In genomic region chr11:117106633-117107334, GRCm38 (mm10) we compare ENCODE assay signal across 11 mouse cellular contexts. TPM values are rescaled to one million over a fixed set of nuclear protein-coding genes. Genes with fewer than 3 reads are reported as not detected.
DNase-seq lines count a peak whose midpoint lies in the region; ATAC-seq and TF ChIP-seq lines count a peak whose summit lies in the region.
"Had no signal": no experiment of that assay in that cellular context is flagged by ENCODE, and none has a peak within 500 bp of the region (broad histone marks: within the 10 kb centered on the region; RNA-seq: fewer than 3 reads in every experiment).

No protein-coding gene starts in this region.

- H3K9ac ChIP-seq in kidney, postnatal 0 days (ENCODE audit: low read depth, low read length): no peak overlapping the region; the same call in 1 of the 2 replicates
- no peak overlapping the region for H3K9ac ChIP-seq in hindbrain, embryonic 14.5 days
- no peak overlapping the region for H3K9ac ChIP-seq in neural tube, embryonic 14.5 days (replicated peaks; ENCODE audit: low read depth, low read length)

- peaks cover 4% of the 10 kb centered on the region; the same call in 1 of the 2 replicates for H3K4me1 ChIP-seq in kidney, postnatal 0 days (replicated peaks; ENCODE audit: insufficient read depth, low read length)
- peaks cover 19% of the 10 kb centered on the region for H3K4me1 ChIP-seq in kidney, adult 2 months (ENCODE audit: control insufficient read depth, insufficient read depth, low read length)
- no peaks in the 10 kb centered on the region; the same call in 1 of the 2 replicates for H3K4me1 ChIP-seq in hindbrain, embryonic 14.5 days (replicated peaks; ENCODE audit: control insufficient read depth, insufficient read depth, low read length)
- H3K4me1 ChIP-seq in neural tube, embryonic 14.5 days (ENCODE audit: control insufficient read depth, insufficient read depth, low read length): peaks cover 6% of the 10 kb centered on the region; the same call in 1 of the 2 replicates

- no peaks in the 10 kb centered on the region for H3K27me3 ChIP-seq in kidney, postnatal 0 days (ENCODE audit: insufficient read depth, low read length)
- no peaks in the 10 kb centered on the region for H3K27me3 ChIP-seq in kidney, adult 2 months (replicated peaks; ENCODE audit: control insufficient read depth, insufficient read depth, low read length)
- no peaks in the 10 kb centered on the region for H3K27me3 ChIP-seq in hindbrain, embryonic 14.5 days (ENCODE audit: control insufficient read depth, insufficient read depth, low read length)
- H3K27me3 ChIP-seq in neural tube, embryonic 14.5 days (ENCODE audit: control insufficient read depth, insufficient read depth, low read length): no peaks in the 10 kb centered on the region

- WGBS in kidney, postnatal 0 days: 61% methylated on average over 13 of the region's 13 CpGs
- 77% methylated on average over 13 of the region's 13 CpGs for WGBS in kidney, adult 2 months
- 17% methylated on average over 13 of the region's 13 CpGs for WGBS in hindbrain, embryonic 14.5 days
- WGBS in neural tube, embryonic 14.5 days: 22% methylated on average over 13 of the region's 13 CpGs

- peak; percentile 25; the same call in 1 of the 2 replicates for TF ChIP-seq CTCF in kidney, postnatal 0 days (IDR thresholded peaks at IDR 0.05; ENCODE audit: low read depth)
- no peak for TF ChIP-seq CTCF in kidney, adult 2 months (conservative IDR thresholded peaks at IDR 0.05; ENCODE audit: insufficient read depth, insufficient read length, low read depth, low read length)

- no peak overlapping the region for H3K4me3 ChIP-seq in kidney, postnatal 0 days (replicated peaks; ENCODE audit: low read depth, low read length)
- no peak overlapping the region for H3K4me3 ChIP-seq in kidney, adult 2 months (ENCODE audit: insufficient read depth, low read depth, low read length)
- no peak overlapping the region for H3K4me3 ChIP-seq in hindbrain, embryonic 14.5 days (replicated peaks; ENCODE audit: low read length)
- H3K4me3 ChIP-seq in neural tube, embryonic 14.5 days (ENCODE audit: low read depth, low read length): no peak overlapping the region

- no peaks in the 10 kb centered on the region for H3K9me3 ChIP-seq in kidney, postnatal 0 days (replicated peaks; ENCODE audit: low read length)
- H3K9me3 ChIP-seq in hindbrain, embryonic 14.5 days (ENCODE audit: control insufficient read depth, low read length): no peaks in the 10 kb centered on the region
- H3K9me3 ChIP-seq in neural tube, embryonic 14.5 days (ENCODE audit: control insufficient read depth, low read length): no peaks in the 10 kb centered on the region

- no peak for ATAC-seq in kidney, postnatal 0 days (replicated peaks; ENCODE audit: low FRiP score, low read depth)
- no peak for ATAC-seq in hindbrain, embryonic 14.5 days (ENCODE audit: low FRiP score)
- peak; percentile 46; the same call in 1 of the 2 replicates for ATAC-seq in neural tube, embryonic 14.5 days (ENCODE audit: low read depth)

- intact Hi-C loops in gastrocnemius, postnatal 14 days (cut with DNase I; ENCODE audit: low total_unique reads): no loop called here

- no peak for DNase-seq in kidney, postnatal 0 days (ENCODE audit: low spot score)
- DNase-seq in kidney, adult 2 months: no peak
- peak; percentile 73 for DNase-seq in embryo, embryonic 10.5 days (ENCODE audit: low spot score)
- DNase-seq in hindbrain, embryonic 14.5 days (ENCODE audit: low spot score): no peak
- DNase-seq in kidney, adult 9 months: no peak
- DNase-seq in kidney, postnatal 25 days: no peak
- no peak for DNase-seq in gastrocnemius, postnatal 14 days
- DNase-seq: adrenal gland, postnatal 10 days; cerebellum, adult 9-10 months had no signal

- no peaks in the 10 kb centered on the region for H3K36me3 ChIP-seq in kidney, postnatal 0 days (ENCODE audit: insufficient read depth, low read length)
- H3K36me3 ChIP-seq in kidney, adult 2 months (ENCODE audit: control insufficient read depth, insufficient read depth, low read length): no peaks in the 10 kb centered on the region
- no peaks in the 10 kb centered on the region for H3K36me3 ChIP-seq in hindbrain, embryonic 14.5 days (replicated peaks; ENCODE audit: control insufficient read depth, insufficient read depth)
- no peaks in the 10 kb centered on the region for H3K36me3 ChIP-seq in neural tube, embryonic 14.5 days (ENCODE audit: control insufficient read depth, insufficient read depth, low read length)

- H3K4me2 ChIP-seq in kidney, postnatal 0 days (ENCODE audit: low read length): no peak overlapping the region
- no peak overlapping the region for H3K4me2 ChIP-seq in hindbrain, embryonic 14.5 days (replicated peaks)
- H3K4me2 ChIP-seq in neural tube, embryonic 14.5 days (ENCODE audit: low read depth, low read length): no peak overlapping the region

- TF ChIP-seq POLR2A in kidney, adult 2 months (IDR thresholded peaks at IDR 0.05; ENCODE audit: low read depth, low read length): no peak

- no peak overlapping the region for H3K27ac ChIP-seq in kidney, postnatal 0 days
- H3K27ac ChIP-seq in kidney, adult 2 months (ENCODE audit: insufficient read depth, low read depth, low read length): no peak overlapping the region
- 0 out of 2 replicates have a peak overlapping the region, but pooled peaks have one; percentile 24 for H3K27ac ChIP-seq in hindbrain, embryonic 14.5 days
- no peak overlapping the region for H3K27ac ChIP-seq in neural tube, embryonic 14.5 days (ENCODE audit: low read depth, low read length)
- H3K27ac ChIP-seq: macrophage had no signal

RNA-seq across cellular contexts. Expression of gene Sec14l1, which starts 8.2 kb away (rescaled TPM):
- polyA plus RNA-seq in kidney, postnatal 0 days (2015; fragmentation: Nextera tagmentation; extraction: Ambion mirVana): 87.6 and 93.7 TPM in 2 replicates
- 49.1 and 52.2 TPM in 2 replicates for polyA plus RNA-seq in kidney, adult 2 months (2012; rRNA removed)
- 41.2 and 41.9 TPM in 2 replicates for polyA plus RNA-seq in hindbrain, embryonic 14.5 days (2014; fragmentation: Nextera tagmentation; extraction: Ambion mirVana)
- 41.6 and 44.2 TPM in 2 replicates for polyA plus RNA-seq in neural tube, embryonic 14.5 days (2014; fragmentation: Nextera tagmentation; extraction: Ambion mirVana)
- 10 to 100 TPM; 58.1 to 58.7 TPM for total RNA-seq in gastrocnemius, postnatal 14 days (2021)
